Mouse (Mus musculus) bone marrow, adult 2 months (tissue): ENCODE measurements at regions not wholly inside any gene's neighbourhood (a gene's known extent, or its start where the extent isn't known, plus 50 kb on each side); places are given as distances from the start of the nearest gene placed in this dataset.

Experiments
- CTCF ChIP-seq: fragments of 200-500 bp; IDR thresholded peaks from 2 replicates; pipeline ENCODE4 v1.5.1; 2011; ENCODE audit warnings: low read length, control low read depth; ENCODE audit not compliant: control insufficient read depth, insufficient read depth
- POLR2A ChIP-seq: fragments of 200-500 bp; IDR thresholded peaks from 2 replicates; pipeline ENCODE4 v1.6.1; 2011; ENCODE audit warnings: low read depth, mild to moderate bottlenecking, control low read depth, low read length, borderline replicate concordance; ENCODE audit not compliant: control insufficient read depth

- no peak for TF ChIP-seq CTCF
- no peak for TF ChIP-seq POLR2A
Measured at GRCm38 (mm10) chr13:99123476-99124140, 61.0 kb upstream of the Zfp366 start.
